Mouse (Mus musculus) CH12.LX (cell line): ENCODE data around the gene Rita1.

Experiments used
- CTCF ChIP-seq, 2 experiments: IDR thresholded peaks in 1 of 2; conservative IDR thresholded peaks in 1 of 2; 2 replicates each; pipeline ENCODE4 v1.5.1; 2011 to 2012; ENCODE audit warnings: low read depth in 2 of 2, low read length in 2 of 2, improper control_type of control experiment in 1 of 2, inconsistent platforms in 1 of 2, mild to moderate bottlenecking in 1 of 2, moderate library complexity in 1 of 2
- EP300 ChIP-seq: IDR thresholded peaks from 2 replicates; pipeline ENCODE4 v1.6.1; 2011; ENCODE audit warnings: low read length, improper control_type of control experiment
- ETS1 ChIP-seq: conservative IDR thresholded peaks from 2 replicates; pipeline ENCODE4 v1.6.1; 2012; ENCODE audit warnings: low read depth, mild to moderate bottlenecking, inconsistent platforms, low read length, improper control_type of control experiment, moderate library complexity
- GABPA ChIP-seq: IDR thresholded peaks from 2 replicates; pipeline ENCODE4 v1.6.1; 2012; ENCODE audit warnings: low read depth, low read length, improper control_type of control experiment, inconsistent platforms; ENCODE audit not compliant: insufficient replicate concordance
- MAFK ChIP-seq: IDR thresholded peaks from 2 replicates; pipeline ENCODE4 v1.6.1; 2011; ENCODE audit warnings: low read length, improper control_type of control experiment; ENCODE audit not compliant: insufficient replicate concordance
- PAX5 ChIP-seq: IDR thresholded peaks from 2 replicates; pipeline ENCODE4 v1.6.1; 2012; ENCODE audit warnings: low read length, inconsistent platforms, mixed read lengths
- SIN3A ChIP-seq: IDR thresholded peaks from 2 replicates; pipeline ENCODE4 v1.6.1; 2012; ENCODE audit warnings: low read length, improper control_type of control experiment, inconsistent platforms
- USF1 ChIP-seq: IDR thresholded peaks from 2 replicates; pipeline ENCODE4 v1.6.1; 2014; ENCODE audit warnings: low read depth, mild to moderate bottlenecking, inconsistent platforms, low read length, improper control_type of control experiment

- TF ChIP-seq CTCF (conservative IDR thresholded peaks at IDR 0.05 in 1 of 2, IDR thresholded peaks at IDR 0.05 in 1 of 2; ENCODE audit: low read depth in 2 of 2, low read length in 2 of 2) (no peak), GABPA (no peak), SIN3A (no peak), MAFK (no peak), EP300 (no peak), USF1 (no peak), PAX5 (no peak), ETS1 (no peak)
Observed at GRCm38 (mm10) chr5:120548236-120548850, 64.0 kb downstream of the Rita1 start.
